Mouse (Mus musculus) liver, postnatal 0 days (tissue): Measurements from ENCODE around the gene Sstr2. TPM values are rescaled to one million over a fixed set of nuclear protein-coding genes. Genes with fewer than 3 reads are reported as not detected.

Experiments
- ATAC-seq: fragments of 200-750 bp; cut with Nextera tagmentation; 2 replicates; pipeline ENCODE4 v1.8.0; 2017; ENCODE audit warnings: mild to moderate bottlenecking, moderate library complexity
- DNase-seq: peaks from one replicate; pipeline ENCODE4 v3.0.0-alpha.2; 2016
- H3K27ac ChIP-seq: fragments of 300-500 bp; sonication (generic); 2 replicates; pipeline ENCODE4 v1.5.1; 2014; ENCODE audit warnings: antibody characterized with exemption, moderate library complexity, mild to moderate bottlenecking, low read depth
- H3K27me3 ChIP-seq: fragments of 300-500 bp; sonication (generic); 2 replicates; pipeline ENCODE4 v1.6.1; 2014; ENCODE audit warnings: low read length, control low read depth, mixed read lengths; ENCODE audit not compliant: insufficient read depth
- H3K36me3 ChIP-seq: fragments of 300-500 bp; sonication (generic); replicated peaks from 2 replicates; pipeline ENCODE4 v1.6.1; 2014; ENCODE audit warnings: mild to moderate bottlenecking, control low read depth, low read length, moderate library complexity, mixed read lengths; ENCODE audit not compliant: insufficient read depth
- H3K4me1 ChIP-seq: fragments of 300-500 bp; sonication (generic); 2 replicates; pipeline ENCODE4 v1.6.1; 2014; ENCODE audit warnings: antibody characterized with exemption, mild to moderate bottlenecking, control low read depth; ENCODE audit not compliant: insufficient read depth
- H3K4me2 ChIP-seq: fragments of 300-500 bp; sonication (generic); 2 replicates; pipeline ENCODE4 v1.6.1; 2014; ENCODE audit warnings: low read depth, mild to moderate bottlenecking, low read length, moderate library complexity, mixed read lengths
- H3K4me3 ChIP-seq: fragments of 300-500 bp; sonication (generic); 2 replicates; pipeline ENCODE4 v1.5.1; 2014; ENCODE audit warnings: low read depth, low read length
- H3K9ac ChIP-seq: fragments of 300-500 bp; sonication (generic); replicated peaks from 2 replicates; pipeline ENCODE4 v1.6.1; 2014; ENCODE audit warnings: mild to moderate bottlenecking, moderate library complexity
- H3K9me3 ChIP-seq: fragments of 300-500 bp; sonication (generic); 2 replicates; pipeline ENCODE4 v1.6.1; 2016; ENCODE audit warnings: mild to moderate bottlenecking, control low read depth, low read length, mixed read lengths
- CTCF ChIP-seq: sonication (generic); IDR thresholded peaks from 2 replicates; pipeline ENCODE4 v1.5.1; 2016; ENCODE audit warnings: antibody characterized with exemption, low read depth
- EP300 ChIP-seq: IDR thresholded peaks from 2 replicates; pipeline ENCODE4 v1.6.1; 2016; ENCODE audit warnings: antibody characterized with exemption, low read depth, mild to moderate bottlenecking
- WGBS: fragments of 180-500 bp; shearing (Covaris S2); extraction: QIAGEN DNeasy Blood & Tissue Kit; methylation state at CpG from one replicate; pipeline ENCODE4 v1.1.7; 2014; ENCODE audit not compliant: insufficient replicate concordance; 5-methylcytosine and 5-hydroxymethylcytosine counted together
- polyA plus RNA-seq: library from polyadenylated mRNA; unstranded; fragments of >200 nt; fragmentation: Nextera tagmentation; extraction: Ambion mirVana; gene quantifications from 2 replicates; pipeline ENCODE4 v1.2.1, GENCODE M21; 2015

Gene Sstr2
- polyA plus RNA-seq, 1 experiment from 2014 or later = 1.6 TPM

DNA sequence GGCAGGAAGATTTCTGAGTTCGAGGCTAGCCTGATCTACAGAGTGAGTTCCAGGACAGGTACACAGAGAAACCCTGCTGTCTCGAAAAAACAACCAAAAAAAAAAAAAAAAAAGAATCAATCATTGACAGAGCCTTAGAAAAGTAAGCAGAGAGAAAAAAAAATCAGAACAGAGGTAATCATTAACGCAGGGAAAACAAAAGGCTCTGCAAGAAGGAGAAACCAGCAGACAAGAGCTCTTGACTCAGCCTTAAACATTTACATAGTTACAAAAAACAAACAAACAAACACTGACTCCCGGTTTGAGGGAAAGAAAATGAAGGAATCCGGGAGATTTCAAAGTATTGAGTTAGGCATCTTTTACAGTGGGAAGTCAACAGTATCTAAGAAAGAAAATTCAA, 9.6 kb upstream of the Sstr2 start:
- TF ChIP-seq EP300 (no peak; the same call in 1 of the 2 replicates), CTCF (no peak)
- Histone ChIP-seq H3K36me3 (no peaks in the 10 kb centered on the region), H3K27me3 (no peaks in the 10 kb centered on the region), H3K4me3 (no peak overlapping the region), H3K9ac (no peak overlapping the region), H3K9me3 (no peaks in the 10 kb centered on the region), H3K4me2 (no peak overlapping the region), H3K4me1 (peaks cover 16% of the 10 kb centered on the region), H3K27ac (peak overlapping the region; percentile 76)
- DNase-seq (no peak), ATAC-seq (peak; percentile 57; the same call in 1 of the 2 replicates)
- WGBS = 53% methylated on average over 5 of the region's 5 CpGs

- no peaks in the 10 kb centered on the region for H3K36me3 ChIP-seq
- no peak overlapping the region for H3K9ac ChIP-seq
- WGBS = 38% methylated on average over 5 of the region's 5 CpGs
- H3K27me3 ChIP-seq = no peaks in the 10 kb centered on the region
- H3K4me2 ChIP-seq = no peak overlapping the region
- H3K9me3 ChIP-seq = no peaks in the 10 kb centered on the region
- peaks cover 16% of the 10 kb centered on the region for H3K4me1 ChIP-seq
- no peak for DNase-seq
- H3K4me3 ChIP-seq = no peak overlapping the region
- no peak for ATAC-seq
- peak overlapping the region; percentile 76 for H3K27ac ChIP-seq
- TF ChIP-seq EP300 (no peak), CTCF (no peak)
Measured at GRCm38 (mm10) chr11:113610266-113610665, 8.9 kb upstream of the Sstr2 start.

- whole genome bisulfite sequencing = 56% methylated on average over 10 of the region's 10 CpGs
- Histone ChIP-seq H3K27ac (peak overlapping the region; percentile 62), H3K9me3 (no peaks in the 10 kb centered on the region), H3K4me3 (no peak overlapping the region), H3K4me1 (peaks cover 16% of the 10 kb centered on the region), H3K27me3 (no peaks in the 10 kb centered on the region), H3K36me3 (no peaks in the 10 kb centered on the region), H3K9ac (no peak overlapping the region), H3K4me2 (no peak overlapping the region)
- DNase-seq = no peak
- TF ChIP-seq CTCF (no peak), EP300 (no peak)
- ATAC-seq = no peak
Measured at GRCm38 (mm10) chr11:113611112-113611646, 8.0 kb upstream of the Sstr2 start.

DNA sequence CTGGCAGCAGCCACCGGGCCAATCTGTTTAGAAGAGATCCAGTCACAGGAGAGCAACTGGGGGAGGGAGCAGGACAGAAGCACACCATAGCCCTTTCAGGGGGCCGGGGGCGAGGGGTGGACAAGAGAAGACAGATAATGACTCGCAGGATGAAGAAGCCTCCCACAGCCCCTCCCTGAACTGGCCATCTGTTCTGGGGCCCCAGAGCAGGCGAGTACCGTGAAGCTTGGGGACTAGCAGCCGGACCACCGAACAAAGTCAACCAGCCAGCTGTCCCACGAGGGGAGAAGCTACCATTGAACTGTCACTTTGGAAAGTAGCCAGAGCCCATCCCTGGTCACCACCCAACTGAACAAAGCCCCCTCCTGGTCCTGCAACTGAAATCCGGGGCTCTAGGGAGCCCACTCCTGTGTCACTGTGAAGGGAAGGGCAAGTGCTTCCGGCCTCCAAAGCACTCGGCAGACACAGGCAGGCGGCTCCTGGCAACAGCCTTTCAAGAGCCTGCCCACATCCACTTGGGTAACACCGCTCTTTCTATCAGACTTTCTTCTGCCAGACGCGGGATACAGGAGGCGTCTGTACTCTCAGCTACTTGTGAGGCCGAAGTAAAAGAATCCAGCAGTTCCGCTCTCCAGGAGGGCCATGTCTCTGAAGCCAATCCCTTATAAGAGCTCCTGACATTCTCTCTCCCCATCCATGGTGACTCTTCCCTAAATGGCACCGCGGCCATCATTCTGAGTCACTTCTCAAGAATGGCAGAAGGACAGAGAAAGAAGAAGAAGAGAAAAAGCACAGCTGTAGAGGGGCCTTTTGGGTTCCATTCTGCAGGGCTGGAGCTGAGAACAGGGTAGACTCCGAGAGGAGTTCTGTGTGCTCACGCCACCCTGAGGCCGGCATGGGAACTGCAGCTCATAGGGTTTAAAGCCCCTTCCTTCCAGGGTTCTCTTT, 7.2 kb upstream of the Sstr2 start:
- Histone ChIP-seq H3K9ac (peak overlapping the region; percentile 46; the same call in 1 of the 2 replicates), H3K27ac (peak overlapping the region; percentile 62), H3K4me3 (no peak overlapping the region), H3K4me2 (peak overlapping the region; percentile 52), H3K4me1 (peaks cover 16% of the 10 kb centered on the region), H3K9me3 (no peaks in the 10 kb centered on the region), H3K36me3 (no peaks in the 10 kb centered on the region), H3K27me3 (no peaks in the 10 kb centered on the region)
- DNase-seq (peak; percentile 72), ATAC-seq (peak; percentile 25; the same call in 1 of the 2 replicates)
- TF ChIP-seq CTCF = peak; percentile 77
- no peak for TF ChIP-seq EP300
- 22% methylated on average over 24 of the region's 24 CpGs for WGBS

DNA sequence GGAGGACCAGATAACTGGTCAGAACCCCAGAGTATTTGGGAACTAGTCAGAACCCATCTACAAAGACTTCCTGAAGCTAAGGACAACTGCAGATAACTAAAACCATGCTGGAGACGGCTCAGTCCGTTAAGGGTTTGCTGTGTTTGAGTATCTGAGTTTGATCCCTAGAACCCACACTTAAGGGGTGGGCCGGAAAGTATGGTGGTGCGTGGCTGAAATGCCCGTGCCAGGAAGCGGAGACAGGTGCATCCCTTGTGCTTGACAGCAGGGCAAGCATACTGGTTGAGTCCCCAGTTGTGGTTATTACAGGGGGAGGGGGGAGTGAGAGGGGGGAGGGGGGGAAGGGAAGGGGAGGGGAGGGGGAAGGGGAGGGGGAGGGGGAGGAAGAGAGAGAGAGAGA, 4.7 kb upstream of the Sstr2 start:
- Histone ChIP-seq H3K27ac (no peak overlapping the region), H3K36me3 (no peaks in the 10 kb centered on the region), H3K4me1 (peaks cover 24% of the 10 kb centered on the region), H3K9me3 (no peaks in the 10 kb centered on the region), H3K4me3 (no peak overlapping the region), H3K9ac (no peak overlapping the region), H3K27me3 (peaks cover 10% of the 10 kb centered on the region), H3K4me2 (no peak overlapping the region)
- DNase-seq (no peak), ATAC-seq (no peak)
- no peak for TF ChIP-seq CTCF
- TF ChIP-seq EP300 = no peak
- 35% methylated on average over 6 of the region's 6 CpGs for WGBS

DNA sequence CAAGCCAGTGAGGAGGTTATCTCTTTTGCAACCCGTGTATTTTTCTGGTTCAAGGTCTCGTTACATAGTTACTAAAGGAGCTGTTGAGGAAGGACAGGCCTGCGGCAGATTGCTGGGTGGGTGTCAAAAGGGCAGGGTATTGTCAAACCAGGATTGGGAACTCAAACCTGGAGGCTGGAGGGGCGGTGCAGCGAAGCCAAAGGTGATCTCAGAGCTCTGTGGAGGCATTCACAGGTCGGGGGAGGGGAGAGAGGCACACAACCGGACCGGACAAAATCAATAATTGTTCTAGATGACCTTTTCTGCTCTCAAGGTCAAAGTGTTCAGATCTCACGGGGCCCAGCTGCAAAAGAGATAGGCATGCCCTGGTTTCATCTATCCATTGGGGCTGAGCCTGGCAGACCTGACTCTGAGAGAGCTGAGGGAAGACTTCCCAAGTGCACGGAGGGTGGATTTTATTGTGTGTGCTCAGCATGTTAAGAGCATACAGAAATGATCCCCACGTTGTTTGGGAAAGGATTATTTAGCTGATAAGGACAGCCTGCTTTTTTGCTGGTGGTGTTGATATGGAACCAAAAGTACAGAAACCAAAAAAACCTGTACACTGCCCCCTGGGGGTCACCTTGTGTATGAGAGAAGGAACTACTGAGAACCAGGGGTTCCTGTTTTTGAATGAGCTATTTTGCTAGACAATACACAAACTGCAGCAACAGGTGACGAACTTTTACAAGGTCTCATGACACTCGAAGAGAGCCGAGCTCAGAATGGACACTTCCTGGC, 1.8 kb upstream of the Sstr2 start:
- H3K9me3 ChIP-seq = no peaks in the 10 kb centered on the region
- peak; percentile 83 for DNase-seq
- H3K27me3 ChIP-seq = peaks cover 17% of the 10 kb centered on the region
- H3K4me1 ChIP-seq = peaks cover 8% of the 10 kb centered on the region; the same call in 1 of the 2 replicates
- peak overlapping the region; percentile 35; the same call in 1 of the 2 replicates for H3K9ac ChIP-seq
- peak overlapping the region; percentile 67 for H3K27ac ChIP-seq
- TF ChIP-seq CTCF = peak; percentile 64
- no peak for TF ChIP-seq EP300
- WGBS = 32% methylated on average over 14 of the region's 14 CpGs
- H3K4me3 ChIP-seq = no peak overlapping the region
- peak; percentile 82 for ATAC-seq
- peak overlapping the region; percentile 40; the same call in 1 of the 2 replicates for H3K4me2 ChIP-seq
- no peaks in the 10 kb centered on the region for H3K36me3 ChIP-seq
